Mouse (Mus musculus): ENCODE data around the gene Tmem95.

DNA sequence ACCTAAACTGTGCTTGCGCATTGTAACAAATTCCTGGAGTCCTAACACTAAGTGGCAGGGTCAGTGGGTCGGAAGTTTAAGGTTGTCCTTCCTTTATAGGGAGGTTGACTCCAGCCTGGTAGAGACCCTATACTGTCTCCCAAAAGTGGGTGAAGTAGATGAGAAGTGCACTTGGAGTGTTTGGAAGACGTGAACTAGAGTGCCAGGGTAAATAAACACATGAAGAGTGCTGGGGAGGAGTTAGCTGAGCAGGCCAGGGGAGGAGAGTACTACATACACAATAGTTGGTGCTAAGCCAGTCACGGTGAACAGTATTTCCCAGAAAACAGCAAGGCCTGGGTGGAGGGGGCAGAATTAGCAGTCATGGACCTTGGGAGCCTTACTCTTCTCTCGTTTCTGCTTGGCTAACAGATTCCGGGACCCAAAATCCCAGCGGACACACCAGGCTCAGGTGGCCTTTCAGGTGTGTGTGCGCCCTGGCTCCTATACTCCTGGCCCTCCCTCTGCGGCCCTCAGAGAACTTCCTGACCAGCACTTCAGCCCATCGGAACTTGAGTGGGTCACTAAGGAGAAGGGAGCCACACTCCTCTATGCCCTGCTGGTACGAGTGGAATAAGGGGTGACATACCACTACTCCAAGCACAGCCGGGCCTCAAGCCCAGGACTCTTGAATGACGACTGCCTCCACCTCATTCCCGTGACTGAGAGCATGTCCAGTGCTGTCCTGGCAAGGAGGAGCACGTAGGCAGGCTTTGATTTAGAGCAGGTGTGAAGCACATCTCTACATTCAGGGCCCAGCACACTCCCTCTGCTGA lies 35.1 kb upstream of the Tmem95 start:
- TF ChIP-seq CTCF (IDR thresholded peaks at IDR 0.05; ENCODE audit: low read depth) (no peak), EP300 (optimal IDR thresholded peaks at IDR 0.05) (no peak)
